Mouse (Mus musculus) stomach, postnatal 0 days (tissue): Measurements from ENCODE around the gene Foxp1.

Source experiments
- CTCF ChIP-seq: IDR thresholded peaks from 2 replicates; pipeline ENCODE4 v1.5.1; 2016; ENCODE audit warnings: antibody characterized with exemption, low read depth, mild to moderate bottlenecking, moderate library complexity
- EP300 ChIP-seq: optimal IDR thresholded peaks from 2 replicates; pipeline ENCODE3; 2016; ENCODE audit warnings: antibody characterized with exemption

DNA sequence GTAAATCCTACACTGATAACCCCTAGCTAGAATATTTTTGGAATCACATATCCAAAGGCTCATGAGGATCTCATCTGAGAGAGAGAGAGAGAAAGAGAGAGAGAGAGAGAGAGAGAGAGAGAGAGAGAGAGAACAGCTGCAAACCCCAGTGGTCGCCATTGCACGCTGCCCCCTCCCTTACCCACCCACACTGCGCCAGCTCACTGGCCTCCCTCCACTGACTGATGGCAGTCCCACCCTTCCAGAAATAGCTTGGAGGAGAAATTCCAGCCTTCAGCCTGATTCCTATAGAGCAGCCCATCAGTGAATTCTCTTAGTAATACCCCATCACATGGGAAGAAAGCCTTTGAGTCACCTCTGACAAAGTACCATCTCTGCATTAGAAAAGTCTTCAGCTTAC, 271.3 kb downstream of the Foxp1 start:
- TF ChIP-seq CTCF (no peak), EP300 (no peak)
